Mouse (Mus musculus): ENCODE data around the gene Rad51ap2. TPM values are rescaled to one million over a fixed set of nuclear protein-coding genes. Genes with fewer than 3 reads are reported as not detected.

Rad51ap2 gene
- under 1 TPM; 0.12 to 0.58 TPM for total RNA-seq (2021)
- long read RNA-seq, experiment 1, result 0 reads
- long read RNA-seq, experiment 2, result 0 reads

- DNase-seq, result peak; percentile 98
These were observed at the start of gene Rad51ap2 for GRCm38 (mm10) chr12:11455549-11456194. Rad51ap2 (plus strand) TSS chr12:11456079.

- no peak for DNase-seq
These were observed 48.2 kb upstream of the Rad51ap2 start for GRCm38 (mm10) chr12:11407679-11408078.

- DNase-seq, result no peak
These were observed 37.8 kb upstream of the Rad51ap2 start for GRCm38 (mm10) chr12:11418112-11418511.

- DNase-seq, result no peak
These were observed 28.5 kb upstream of the Rad51ap2 start for GRCm38 (mm10) chr12:11427396-11427795.

- no peak for DNase-seq
These were observed 22.8 kb upstream of the Rad51ap2 start for GRCm38 (mm10) chr12:11433126-11433525.

- DNase-seq, result no peak
These were observed 22.2 kb upstream of the Rad51ap2 start for GRCm38 (mm10) chr12:11433716-11434115.

- DNase-seq, result no peak
These were observed 21.4 kb upstream of the Rad51ap2 start for GRCm38 (mm10) chr12:11434446-11434845.

- no peak for DNase-seq
These were observed 20.4 kb upstream of the Rad51ap2 start for GRCm38 (mm10) chr12:11435246-11436022.

- no peak for DNase-seq
These were observed 19.9 kb upstream of the Rad51ap2 start for GRCm38 (mm10) chr12:11436023-11436350.

GRCm38 (mm10) chr12:11436497-11437265, 19.2 kb upstream of the Rad51ap2 start, which contains the start of gene Vsnl1:
Vsnl1 (minus strand) TSS chr12:11436613.
- peak; percentile 84 for DNase-seq

- peak; percentile 88 for DNase-seq
These were observed 18.5 kb upstream of the Rad51ap2 start for GRCm38 (mm10) chr12:11437266-11437906.

GRCm38 (mm10) chr12:11437907-11438447, 17.9 kb upstream of the Rad51ap2 start:
- peak; percentile 35 for DNase-seq

- DNase-seq, result no peak
These were observed 1.7 kb upstream of the Rad51ap2 start for GRCm38 (mm10) chr12:11454146-11454545.

- no peak for DNase-seq
These were observed 334 bp downstream of the Rad51ap2 start for GRCm38 (mm10) chr12:11456213-11456612.

- no peak for DNase-seq
These were observed 753 bp downstream of the Rad51ap2 start for GRCm38 (mm10) chr12:11456632-11457031.

Other genes starting within 250 kb of the Rad51ap2 start
- not detected for gene Msgn1, start 247.1 kb upstream of the Rad51ap2 start, total RNA-seq (2021)
- 1 to 10 TPM; 5.6 to 7.6 TPM for gene Gen1, start 190.3 kb upstream of the Rad51ap2 start, total RNA-seq (2021)
- gene Smc6, start 190.2 kb upstream of the Rad51ap2 start, total RNA-seq (2021), result 10 to 100 TPM; 50.0 to 58.1 TPM
- gene Vsnl1, start 19.5 kb upstream of the Rad51ap2 start, total RNA-seq (2021), result 10 to 100 TPM; 18.2 to 26.9 TPM

All from adrenal gland, postnatal 10 days (tissue).